Mouse (Mus musculus): ENCODE measurements around the gene Cadm1. TPM values are rescaled to one million over a fixed set of nuclear protein-coding genes. Genes with fewer than 3 reads are reported as not detected.

Gene Cadm1
- polyA plus RNA-seq, 1 experiment: 7.9 TPM

DNA sequence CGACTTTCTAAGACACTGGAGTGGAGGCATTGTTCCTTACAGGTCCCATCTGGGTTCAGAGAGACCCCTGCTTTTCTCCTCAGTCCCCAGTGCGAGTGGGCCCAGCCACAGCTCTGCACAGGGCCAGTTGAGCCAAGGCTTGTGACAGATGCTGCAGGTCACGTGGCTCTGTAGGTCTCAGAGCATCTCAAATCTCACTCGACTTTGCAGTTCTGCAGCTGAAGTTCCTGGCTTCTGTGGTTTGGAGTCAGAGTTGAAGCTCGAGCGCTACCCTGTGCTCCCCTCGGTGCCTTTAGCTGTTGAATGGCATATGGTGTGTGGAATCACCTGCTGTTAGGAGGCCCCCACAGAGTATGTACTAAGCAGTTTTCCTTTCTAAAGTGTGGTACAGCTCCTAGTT lies 229.8 kb downstream of the Cadm1 start:
- Histone ChIP-seq H3K4me3 (ENCODE audit: control insufficient read depth, insufficient read depth, low read length) (no peak overlapping the region), H3K27me3 (ENCODE audit: control insufficient read depth, insufficient read depth, low read length) (no peaks in the 10 kb centered on the region), H3K27ac (ENCODE audit: control insufficient read depth, insufficient read depth, low read length) (no peak overlapping the region), H3K4me1 (replicated peaks; ENCODE audit: control insufficient read depth, insufficient read depth, low read length) (no peaks in the 10 kb centered on the region), H3K36me3 (ENCODE audit: control insufficient read depth, insufficient read depth, low read length) (no peaks in the 10 kb centered on the region)
- no peak for TF ChIP-seq CTCF (IDR thresholded peaks at IDR 0.05; ENCODE audit: borderline replicate concordance, control insufficient read depth, extremely low read depth, insufficient read depth, low read length, poor library complexity)
- TF ChIP-seq POLR2A (IDR thresholded peaks at IDR 0.05; ENCODE audit: control insufficient read depth, extremely low read depth, insufficient read depth, low read length, poor library complexity): no peak
- DNase-seq: peak; percentile 4
- 49% methylated on average over 7 of the region's 7 CpGs for WGBS

DNA sequence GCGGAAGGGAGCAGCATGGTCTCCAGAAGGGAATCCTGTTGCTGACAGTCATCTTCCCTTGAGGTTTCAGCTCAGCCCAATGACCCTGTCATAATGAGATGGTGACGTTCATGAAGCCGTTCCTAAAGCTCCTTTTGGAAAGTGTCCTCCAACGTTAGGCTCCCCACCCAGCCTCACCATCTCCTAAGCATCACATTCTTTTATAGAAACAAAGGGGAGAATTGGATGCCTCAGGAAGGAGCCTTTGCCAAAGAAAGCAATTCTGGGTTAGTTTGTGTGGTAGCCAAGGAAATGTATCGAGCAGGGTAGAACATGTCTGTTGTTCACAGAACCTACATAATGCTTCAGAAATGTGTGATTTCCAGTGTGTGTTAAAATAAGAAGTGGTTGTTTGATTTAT lies 231.6 kb downstream of the Cadm1 start:
- no peak for TF ChIP-seq POLR2A (IDR thresholded peaks at IDR 0.05; ENCODE audit: control insufficient read depth, extremely low read depth, insufficient read depth, low read length, poor library complexity)
- no peak for DNase-seq
- H3K4me1 ChIP-seq (replicated peaks; ENCODE audit: control insufficient read depth, insufficient read depth, low read length): no peaks in the 10 kb centered on the region
- 91% methylated on average over 5 of the region's 5 CpGs for WGBS
- H3K4me3 ChIP-seq (ENCODE audit: control insufficient read depth, insufficient read depth, low read length): no peak overlapping the region
- H3K27me3 ChIP-seq (ENCODE audit: control insufficient read depth, insufficient read depth, low read length): no peaks in the 10 kb centered on the region
- H3K27ac ChIP-seq (ENCODE audit: control insufficient read depth, insufficient read depth, low read length): no peak overlapping the region
- no peaks in the 10 kb centered on the region for H3K36me3 ChIP-seq (ENCODE audit: control insufficient read depth, insufficient read depth, low read length)

DNA sequence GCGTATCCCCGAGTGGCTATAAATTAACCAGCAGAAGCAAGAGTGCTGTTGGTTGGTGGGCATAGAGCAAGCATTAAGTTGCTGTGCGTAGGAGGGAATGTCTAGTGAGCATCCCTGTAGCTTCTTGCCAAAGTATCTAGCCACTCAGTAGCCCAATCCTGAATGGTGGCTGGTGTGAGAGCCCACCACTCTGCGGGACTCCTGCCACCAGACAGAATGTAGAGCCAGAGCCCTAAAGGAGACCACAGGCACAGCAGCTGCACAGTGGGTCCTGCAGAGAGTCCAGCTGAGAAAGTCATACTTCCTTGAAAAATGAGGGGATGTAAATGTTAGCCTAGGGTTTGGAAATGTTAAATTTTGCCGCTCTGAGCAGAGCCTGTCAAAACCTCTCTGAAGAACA lies 232.9 kb downstream of the Cadm1 start:
- Histone ChIP-seq H3K27ac (ENCODE audit: control insufficient read depth, insufficient read depth, low read length) (no peak overlapping the region), H3K27me3 (ENCODE audit: control insufficient read depth, insufficient read depth, low read length) (no peaks in the 10 kb centered on the region), H3K4me1 (replicated peaks; ENCODE audit: control insufficient read depth, insufficient read depth, low read length) (no peaks in the 10 kb centered on the region), H3K4me3 (ENCODE audit: control insufficient read depth, insufficient read depth, low read length) (no peak overlapping the region), H3K36me3 (ENCODE audit: control insufficient read depth, insufficient read depth, low read length) (no peaks in the 10 kb centered on the region)
- DNase-seq: no peak
- TF ChIP-seq CTCF (IDR thresholded peaks at IDR 0.05; ENCODE audit: borderline replicate concordance, control insufficient read depth, extremely low read depth, insufficient read depth, low read length, poor library complexity): no peak
- no peak for TF ChIP-seq POLR2A (IDR thresholded peaks at IDR 0.05; ENCODE audit: control insufficient read depth, extremely low read depth, insufficient read depth, low read length, poor library complexity)
- WGBS: 96% methylated on average over 5 of the region's 5 CpGs

GRCm38 (mm10) chr9:47764920-47765319 lies 234.9 kb downstream of the Cadm1 start:
- Histone ChIP-seq H3K27me3 (ENCODE audit: control insufficient read depth, insufficient read depth, low read length) (no peaks in the 10 kb centered on the region), H3K27ac (ENCODE audit: control insufficient read depth, insufficient read depth, low read length) (no peak overlapping the region), H3K4me3 (ENCODE audit: control insufficient read depth, insufficient read depth, low read length) (no peak overlapping the region), H3K36me3 (ENCODE audit: control insufficient read depth, insufficient read depth, low read length) (no peaks in the 10 kb centered on the region), H3K4me1 (replicated peaks; ENCODE audit: control insufficient read depth, insufficient read depth, low read length) (no peaks in the 10 kb centered on the region)
- no peak for DNase-seq
- TF ChIP-seq CTCF (IDR thresholded peaks at IDR 0.05; ENCODE audit: borderline replicate concordance, control insufficient read depth, extremely low read depth, insufficient read depth, low read length, poor library complexity) (no peak), POLR2A (IDR thresholded peaks at IDR 0.05; ENCODE audit: control insufficient read depth, extremely low read depth, insufficient read depth, low read length, poor library complexity) (no peak)
- 93% methylated on average over 5 of the region's 5 CpGs for WGBS

GRCm38 (mm10) chr9:47765323-47765722 lies 235.3 kb downstream of the Cadm1 start:
- 96% methylated on average over 13 of the region's 13 CpGs for WGBS
- Histone ChIP-seq H3K36me3 (ENCODE audit: control insufficient read depth, insufficient read depth, low read length) (no peaks in the 10 kb centered on the region), H3K4me1 (replicated peaks; ENCODE audit: control insufficient read depth, insufficient read depth, low read length) (no peaks in the 10 kb centered on the region), H3K27ac (ENCODE audit: control insufficient read depth, insufficient read depth, low read length) (no peak overlapping the region), H3K27me3 (ENCODE audit: control insufficient read depth, insufficient read depth, low read length) (no peaks in the 10 kb centered on the region), H3K4me3 (ENCODE audit: control insufficient read depth, insufficient read depth, low read length) (no peak overlapping the region)
- TF ChIP-seq POLR2A (IDR thresholded peaks at IDR 0.05; ENCODE audit: control insufficient read depth, extremely low read depth, insufficient read depth, low read length, poor library complexity): no peak
- no peak for TF ChIP-seq CTCF (IDR thresholded peaks at IDR 0.05; ENCODE audit: borderline replicate concordance, control insufficient read depth, extremely low read depth, insufficient read depth, low read length, poor library complexity)
- DNase-seq: no peak

- no peak for TF ChIP-seq POLR2A (IDR thresholded peaks at IDR 0.05; ENCODE audit: control insufficient read depth, extremely low read depth, insufficient read depth, low read length, poor library complexity)
- no peak for TF ChIP-seq CTCF (IDR thresholded peaks at IDR 0.05; ENCODE audit: borderline replicate concordance, control insufficient read depth, extremely low read depth, insufficient read depth, low read length, poor library complexity)
- Histone ChIP-seq H3K4me1 (replicated peaks; ENCODE audit: control insufficient read depth, insufficient read depth, low read length) (no peaks in the 10 kb centered on the region), H3K27ac (ENCODE audit: control insufficient read depth, insufficient read depth, low read length) (no peak overlapping the region), H3K36me3 (ENCODE audit: control insufficient read depth, insufficient read depth, low read length) (no peaks in the 10 kb centered on the region), H3K27me3 (ENCODE audit: control insufficient read depth, insufficient read depth, low read length) (no peaks in the 10 kb centered on the region), H3K4me3 (ENCODE audit: control insufficient read depth, insufficient read depth, low read length) (no peak overlapping the region)
- WGBS: 87% methylated on average over 10 of the region's 10 CpGs
- DNase-seq: no peak
These were observed 236.4 kb downstream of the Cadm1 start for GRCm38 (mm10) chr9:47766342-47766741.

- Histone ChIP-seq H3K27ac (ENCODE audit: control insufficient read depth, insufficient read depth, low read length) (no peak overlapping the region), H3K27me3 (ENCODE audit: control insufficient read depth, insufficient read depth, low read length) (no peaks in the 10 kb centered on the region), H3K4me3 (ENCODE audit: control insufficient read depth, insufficient read depth, low read length) (no peak overlapping the region), H3K4me1 (replicated peaks; ENCODE audit: control insufficient read depth, insufficient read depth, low read length) (no peaks in the 10 kb centered on the region), H3K36me3 (ENCODE audit: control insufficient read depth, insufficient read depth, low read length) (no peaks in the 10 kb centered on the region)
- TF ChIP-seq POLR2A (IDR thresholded peaks at IDR 0.05; ENCODE audit: control insufficient read depth, extremely low read depth, insufficient read depth, low read length, poor library complexity) (no peak), CTCF (IDR thresholded peaks at IDR 0.05; ENCODE audit: borderline replicate concordance, control insufficient read depth, extremely low read depth, insufficient read depth, low read length, poor library complexity) (no peak)
- 64% methylated on average over 11 of the region's 11 CpGs for WGBS
- DNase-seq: no peak
These were observed 240.9 kb downstream of the Cadm1 start for GRCm38 (mm10) chr9:47770836-47771235.

All from thymus, adult 2 months (tissue).